Mouse (Mus musculus): ENCODE measurements around the gene Dstyk.

DNA sequence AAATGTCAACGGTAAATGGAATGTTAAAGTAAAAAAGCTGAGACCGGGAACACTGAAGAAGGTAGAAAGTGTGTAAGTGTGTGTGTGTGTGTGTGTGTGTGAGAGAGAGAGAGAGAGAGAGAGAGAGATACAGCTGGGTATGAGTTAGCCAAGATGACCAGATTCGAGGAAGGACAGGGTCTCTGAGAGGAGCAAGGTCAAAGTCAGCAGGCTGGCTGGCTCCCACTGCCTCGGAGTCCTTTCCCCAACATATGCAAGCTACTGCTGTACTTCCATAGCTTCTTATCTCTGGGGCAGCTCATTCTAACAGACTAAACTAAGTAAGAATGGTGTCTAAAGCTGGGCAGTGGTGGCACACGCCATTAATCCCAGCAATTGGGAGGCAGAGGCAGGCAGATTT is 54.1 kb downstream of the Dstyk start:
- no peak for TF ChIP-seq CTCF (IDR thresholded peaks at IDR 0.05)
- no peak for TF ChIP-seq POLR2A (IDR thresholded peaks at IDR 0.05; ENCODE audit: insufficient read depth, low read depth, low read length)
- no peak for TF ChIP-seq EP300 (IDR thresholded peaks at IDR 0.05; ENCODE audit: insufficient read depth, low read depth, low read length)

All from heart, adult 2 months (tissue).